Mouse (Mus musculus): ENCODE results near the gene Creb3l2. TPM values are rescaled to one million over a fixed set of nuclear protein-coding genes. Genes with fewer than 3 reads are reported as not detected.

The Creb3l2 gene
- polyA plus RNA-seq, 1 experiment from 2014 or later, result 3.2 TPM

DNA sequence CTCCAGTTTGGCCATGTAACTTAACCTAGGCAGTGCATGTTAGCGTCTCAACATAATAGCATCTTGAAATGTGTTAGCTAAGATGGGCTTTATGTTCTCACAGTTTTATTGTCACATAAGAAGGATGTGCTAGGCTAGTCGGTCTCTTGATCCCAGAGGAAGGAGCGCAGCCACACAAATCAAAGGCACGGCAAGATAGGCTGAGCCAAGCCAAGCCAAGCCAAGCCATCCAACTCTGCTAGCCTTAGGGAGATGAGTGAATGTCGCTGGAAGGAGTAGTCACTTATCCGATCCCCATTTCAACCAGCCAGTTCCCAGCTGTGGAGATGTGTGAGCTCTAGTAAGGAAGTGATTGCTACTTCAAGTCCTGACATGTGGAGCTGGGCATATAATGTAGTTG lies 75.0 kb downstream of the Creb3l2 start:
- no peak overlapping the region for H3K27ac ChIP-seq (replicated peaks; ENCODE audit: low read depth, low read length)

DNA sequence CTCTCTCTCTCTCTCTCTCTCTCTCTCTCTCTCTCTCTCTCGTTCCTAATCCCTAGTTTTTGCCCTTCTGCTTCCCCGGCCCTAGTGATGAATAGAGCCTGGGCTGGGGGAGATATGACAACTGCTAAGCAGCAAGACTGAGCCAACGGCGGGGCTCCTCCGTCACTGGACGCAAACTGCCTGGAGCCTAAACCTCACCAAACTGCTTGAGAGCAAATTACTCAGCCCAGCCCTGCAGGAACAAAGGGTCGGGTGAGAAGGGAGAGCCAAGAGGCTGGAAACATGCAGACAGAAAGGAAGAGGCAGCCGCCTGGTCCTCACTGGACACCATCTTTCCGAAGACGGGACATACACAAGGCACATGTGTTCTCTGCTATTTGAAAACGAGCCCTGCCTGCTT lies 76.8 kb downstream of the Creb3l2 start:
- ATAC-seq (ENCODE audit: low FRiP score, low TSS enrichment) (no peak), DNase-seq (no peak)
- Histone ChIP-seq H3K27ac (replicated peaks; ENCODE audit: low read depth, low read length) (no peak overlapping the region), H3K36me3 (ENCODE audit: control insufficient read depth, insufficient read depth, low read length) (no peaks in the 10 kb centered on the region), H3K4me3 (replicated peaks; ENCODE audit: low read depth, low read length) (no peak overlapping the region), H3K9ac (replicated peaks; ENCODE audit: low read length) (no peak overlapping the region), H3K9me3 (ENCODE audit: control insufficient read depth, low read length) (no peaks in the 10 kb centered on the region), H3K27me3 (ENCODE audit: control insufficient read depth, insufficient read depth, low read length) (no peaks in the 10 kb centered on the region), H3K4me1 (ENCODE audit: control insufficient read depth, insufficient read depth, low read length) (no peaks in the 10 kb centered on the region), H3K4me2 (ENCODE audit: low read length) (no peak overlapping the region)
- WGBS, result 62% methylated on average over 11 of the region's 11 CpGs

More for the DNA sequence above, 75.0 kb downstream of the Creb3l2 start:
- Histone ChIP-seq H3K4me2 (ENCODE audit: low read length) (no peak overlapping the region), H3K4me1 (ENCODE audit: control insufficient read depth, insufficient read depth, low read length) (no peaks in the 10 kb centered on the region), H3K9ac (replicated peaks; ENCODE audit: low read length) (no peak overlapping the region), H3K4me3 (replicated peaks; ENCODE audit: low read depth, low read length) (no peak overlapping the region), H3K36me3 (ENCODE audit: control insufficient read depth, insufficient read depth, low read length) (no peaks in the 10 kb centered on the region), H3K9me3 (ENCODE audit: control insufficient read depth, low read length) (no peaks in the 10 kb centered on the region), H3K27me3 (ENCODE audit: control insufficient read depth, insufficient read depth, low read length) (no peaks in the 10 kb centered on the region)
- ATAC-seq (ENCODE audit: low FRiP score, low TSS enrichment) (no peak), DNase-seq (no peak)
- WGBS, result 92% methylated on average over 6 of the region's 6 CpGs

DNA sequence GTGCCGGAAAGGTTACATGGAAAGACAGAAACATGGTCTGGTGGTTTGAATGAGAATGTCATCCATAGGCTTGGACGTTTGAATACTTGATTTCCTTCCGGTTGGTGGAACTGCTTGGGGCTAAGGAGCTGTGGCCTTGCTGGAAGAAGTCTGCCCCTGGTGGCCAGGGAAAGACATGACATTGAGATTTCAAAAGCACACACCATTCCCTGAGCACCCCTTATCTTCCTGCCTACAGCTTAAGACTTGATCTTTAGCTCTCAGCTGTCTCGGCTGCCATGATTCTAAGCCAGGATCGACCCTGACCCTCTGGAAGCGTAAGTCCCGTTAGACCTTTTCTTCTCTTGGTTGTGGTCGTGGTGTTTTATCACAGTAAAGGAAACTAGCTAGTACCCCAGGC lies 77.6 kb downstream of the Creb3l2 start:
- no peak for DNase-seq
- 93% methylated on average over 8 of the region's 8 CpGs for WGBS
- H3K4me3 ChIP-seq (replicated peaks; ENCODE audit: low read depth, low read length), result no peak overlapping the region
- no peak overlapping the region for H3K9ac ChIP-seq (replicated peaks; ENCODE audit: low read length)
- no peak overlapping the region for H3K4me2 ChIP-seq (ENCODE audit: low read length)
- H3K27ac ChIP-seq (replicated peaks; ENCODE audit: low read depth, low read length), result no peak overlapping the region
- no peak for ATAC-seq (ENCODE audit: low FRiP score, low TSS enrichment)
- H3K4me1 ChIP-seq (ENCODE audit: control insufficient read depth, insufficient read depth, low read length), result no peaks in the 10 kb centered on the region
- H3K9me3 ChIP-seq (ENCODE audit: control insufficient read depth, low read length), result no peaks in the 10 kb centered on the region
- no peaks in the 10 kb centered on the region for H3K36me3 ChIP-seq (ENCODE audit: control insufficient read depth, insufficient read depth, low read length)
- H3K27me3 ChIP-seq (ENCODE audit: control insufficient read depth, insufficient read depth, low read length), result no peaks in the 10 kb centered on the region

DNA sequence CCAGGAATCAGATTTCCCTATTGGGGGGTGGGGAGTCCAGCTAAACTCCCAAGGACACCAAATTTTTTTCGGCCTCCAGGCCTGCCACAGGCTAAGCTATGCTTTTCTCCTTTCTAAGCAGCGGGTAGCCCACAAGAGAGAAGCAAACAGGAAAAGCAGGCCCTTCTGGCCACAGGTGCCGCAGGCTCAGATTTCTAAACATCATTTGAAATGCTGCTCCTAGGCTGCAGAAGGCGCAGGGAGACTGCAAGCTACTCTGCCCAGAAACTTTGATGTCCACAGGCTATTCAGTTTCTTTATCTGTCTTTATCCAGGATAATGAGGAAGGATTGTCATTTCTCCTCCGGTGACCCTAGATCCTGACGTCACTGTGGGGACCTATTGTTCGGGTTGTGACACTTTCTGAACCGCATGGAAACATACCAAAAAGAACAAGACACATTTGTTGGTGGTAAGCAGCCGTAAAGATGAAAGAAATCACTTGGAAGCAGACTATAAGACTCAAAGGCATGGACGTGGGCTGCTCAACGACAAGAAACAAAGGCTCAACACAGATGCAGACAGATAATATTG lies 81.0 kb downstream of the Creb3l2 start:
- 15% methylated on average over 11 of the region's 11 CpGs for WGBS
- ATAC-seq (ENCODE audit: low FRiP score, low TSS enrichment) (peak; percentile 11; the same call in 1 of the 2 replicates), DNase-seq (peak; percentile 55)
- H3K4me1 ChIP-seq (ENCODE audit: control insufficient read depth, insufficient read depth, low read length), result peaks cover 3% of the 10 kb centered on the region
- H3K36me3 ChIP-seq (ENCODE audit: control insufficient read depth, insufficient read depth, low read length), result no peaks in the 10 kb centered on the region
- H3K9me3 ChIP-seq (ENCODE audit: control insufficient read depth, low read length), result no peaks in the 10 kb centered on the region
- H3K9ac ChIP-seq (replicated peaks; ENCODE audit: low read length), result no peak overlapping the region
- no peak overlapping the region; the same call in 1 of the 2 replicates for H3K27ac ChIP-seq (replicated peaks; ENCODE audit: low read depth, low read length)
- H3K4me3 ChIP-seq (replicated peaks; ENCODE audit: low read depth, low read length), result no peak overlapping the region
- H3K27me3 ChIP-seq (ENCODE audit: control insufficient read depth, insufficient read depth, low read length), result no peaks in the 10 kb centered on the region
- no peak overlapping the region for H3K4me2 ChIP-seq (ENCODE audit: low read length)

- ATAC-seq (ENCODE audit: low FRiP score, low TSS enrichment) (peak; percentile 59; the same call in 1 of the 2 replicates), DNase-seq (peak; percentile 95)
- no peak overlapping the region for H3K27ac ChIP-seq (replicated peaks; ENCODE audit: low read depth, low read length)
- peak overlapping the region; percentile 1; the same call in 1 of the 2 replicates for H3K4me2 ChIP-seq (ENCODE audit: low read length)
- no peaks in the 10 kb centered on the region for H3K27me3 ChIP-seq (ENCODE audit: control insufficient read depth, insufficient read depth, low read length)
- H3K36me3 ChIP-seq (ENCODE audit: control insufficient read depth, insufficient read depth, low read length), result no peaks in the 10 kb centered on the region
- H3K9me3 ChIP-seq (ENCODE audit: control insufficient read depth, low read length), result no peaks in the 10 kb centered on the region
- H3K4me1 ChIP-seq (ENCODE audit: control insufficient read depth, insufficient read depth, low read length), result peaks cover 3% of the 10 kb centered on the region
- no peak overlapping the region for H3K4me3 ChIP-seq (replicated peaks; ENCODE audit: low read depth, low read length)
- no peak overlapping the region for H3K9ac ChIP-seq (replicated peaks; ENCODE audit: low read length)
- WGBS, result 33% methylated on average over 17 of the region's 17 CpGs
These were observed 87.3 kb downstream of the Creb3l2 start for GRCm38 (mm10) chr6:37354449-37355179.

- 85% methylated on average over 9 of the region's 9 CpGs for WGBS
- Histone ChIP-seq H3K27me3 (ENCODE audit: control insufficient read depth, insufficient read depth, low read length) (no peaks in the 10 kb centered on the region), H3K4me2 (ENCODE audit: low read length) (no peak overlapping the region), H3K27ac (replicated peaks; ENCODE audit: low read depth, low read length) (no peak overlapping the region), H3K4me1 (ENCODE audit: control insufficient read depth, insufficient read depth, low read length) (peaks cover 3% of the 10 kb centered on the region), H3K9ac (replicated peaks; ENCODE audit: low read length) (no peak overlapping the region), H3K36me3 (ENCODE audit: control insufficient read depth, insufficient read depth, low read length) (no peaks in the 10 kb centered on the region), H3K4me3 (replicated peaks; ENCODE audit: low read depth, low read length) (no peak overlapping the region), H3K9me3 (ENCODE audit: control insufficient read depth, low read length) (no peaks in the 10 kb centered on the region)
- ATAC-seq (ENCODE audit: low FRiP score, low TSS enrichment) (no peak), DNase-seq (no peak)
These were observed 88.3 kb downstream of the Creb3l2 start for GRCm38 (mm10) chr6:37353616-37354015.

DNA sequence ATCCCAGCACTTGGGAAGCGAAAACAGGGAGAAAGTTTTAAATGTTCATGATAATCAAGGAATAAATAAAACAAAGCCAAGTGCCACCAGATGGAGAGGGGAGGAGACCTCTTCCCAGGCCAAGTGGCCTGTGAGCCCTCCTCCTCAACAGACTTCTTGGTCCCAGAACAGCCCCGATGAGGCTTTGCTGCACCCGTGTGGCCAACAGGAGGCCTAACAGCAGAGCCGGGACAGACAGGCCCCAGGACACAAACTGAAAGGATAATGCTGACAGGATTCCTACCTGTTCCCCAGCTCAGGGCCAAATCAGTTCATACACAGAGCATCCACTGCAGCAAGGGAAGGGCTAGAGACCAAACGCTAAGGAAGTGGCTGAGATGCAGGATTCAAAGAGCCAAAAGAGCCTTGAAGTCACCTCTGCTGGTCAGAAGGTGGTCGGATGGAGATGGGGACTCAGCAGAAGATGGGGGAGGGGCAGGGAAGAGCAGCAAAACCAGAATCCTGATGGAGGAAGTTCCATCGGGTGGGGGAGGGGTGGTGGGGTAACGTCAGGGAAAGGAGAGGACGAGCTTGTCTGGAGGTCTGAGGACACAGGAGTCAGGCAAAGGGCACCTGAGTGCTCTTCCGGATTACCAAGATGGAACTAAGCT lies 90.1 kb downstream of the Creb3l2 start:
- H3K4me1 ChIP-seq (ENCODE audit: control insufficient read depth, insufficient read depth, low read length), result no peaks in the 10 kb centered on the region
- H3K9me3 ChIP-seq (ENCODE audit: control insufficient read depth, low read length), result no peaks in the 10 kb centered on the region
- H3K4me2 ChIP-seq (ENCODE audit: low read length), result no peak overlapping the region
- 20% methylated on average over 10 of the region's 10 CpGs for WGBS
- H3K27me3 ChIP-seq (ENCODE audit: control insufficient read depth, insufficient read depth, low read length), result no peaks in the 10 kb centered on the region
- H3K9ac ChIP-seq (replicated peaks; ENCODE audit: low read length), result no peak overlapping the region
- peak; percentile 85 for DNase-seq
- H3K27ac ChIP-seq (replicated peaks; ENCODE audit: low read depth, low read length), result no peak overlapping the region
- no peaks in the 10 kb centered on the region for H3K36me3 ChIP-seq (ENCODE audit: control insufficient read depth, insufficient read depth, low read length)
- peak; percentile 72 for ATAC-seq (ENCODE audit: low FRiP score, low TSS enrichment)
- H3K4me3 ChIP-seq (replicated peaks; ENCODE audit: low read depth, low read length), result no peak overlapping the region

DNA sequence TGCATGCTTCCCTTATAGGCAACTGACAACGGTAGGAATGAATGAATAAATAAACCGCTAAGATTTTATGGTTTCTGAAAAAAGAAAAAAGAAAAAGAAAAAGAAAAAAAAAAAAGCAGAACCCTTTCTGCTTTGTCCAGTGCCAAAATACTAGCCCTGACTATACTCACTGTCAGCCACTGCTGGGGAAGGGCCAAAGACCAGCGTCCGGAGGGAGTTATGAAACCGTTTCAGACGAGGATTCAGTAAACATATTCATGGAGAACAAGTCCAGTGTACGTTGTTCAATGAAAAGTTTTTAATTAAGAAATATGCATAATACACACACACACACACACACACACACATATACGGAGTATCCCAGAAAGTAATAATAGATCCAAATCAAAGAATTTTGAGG lies 91.6 kb downstream of the Creb3l2 start:
- Histone ChIP-seq H3K9me3 (ENCODE audit: control insufficient read depth, low read length) (no peaks in the 10 kb centered on the region), H3K4me1 (ENCODE audit: control insufficient read depth, insufficient read depth, low read length) (no peaks in the 10 kb centered on the region), H3K36me3 (ENCODE audit: control insufficient read depth, insufficient read depth, low read length) (no peaks in the 10 kb centered on the region), H3K4me2 (ENCODE audit: low read length) (no peak overlapping the region), H3K9ac (replicated peaks; ENCODE audit: low read length) (no peak overlapping the region), H3K4me3 (replicated peaks; ENCODE audit: low read depth, low read length) (no peak overlapping the region), H3K27me3 (ENCODE audit: control insufficient read depth, insufficient read depth, low read length) (no peaks in the 10 kb centered on the region), H3K27ac (replicated peaks; ENCODE audit: low read depth, low read length) (no peak overlapping the region)
- ATAC-seq (ENCODE audit: low FRiP score, low TSS enrichment) (no peak), DNase-seq (no peak)
- WGBS, result 89% methylated on average over 8 of the region's 8 CpGs

Data from midbrain, embryonic 14.5 days (tissue).